Mouse (Mus musculus): Measurements from ENCODE around the gene Sdhc. TPM values are rescaled to one million over a fixed set of nuclear protein-coding genes. Genes with fewer than 3 reads are reported as not detected.

Sdhc gene
- polyA plus RNA-seq, 1 experiment from 2014 or later: 260 TPM

- WGBS: 47% methylated on average over 5 of the region's 5 CpGs
- Histone ChIP-seq H3K27me3 (replicated peaks; ENCODE audit: low read depth, poor library complexity, severe bottlenecking) (no peaks in the 10 kb centered on the region), H3K9me3 (no peaks in the 10 kb centered on the region), H3K4me3 (no peak overlapping the region), H3K4me1 (peaks cover 15% of the 10 kb centered on the region), H3K36me3 (replicated peaks) (peaks cover 4% of the 10 kb centered on the region; the same call in 1 of the 2 replicates), H3K27ac (replicated peaks) (no peak overlapping the region)
- no peak for DNase-seq (ENCODE audit: low spot score)
Observed at GRCm38 (mm10) chr1:171121839-171122238, 28.6 kb downstream of the Sdhc start.

GRCm38 (mm10) chr1:171120893-171121292, 29.5 kb downstream of the Sdhc start:
- Histone ChIP-seq H3K4me3 (no peak overlapping the region), H3K36me3 (replicated peaks) (no peaks in the 10 kb centered on the region), H3K27ac (replicated peaks) (no peak overlapping the region), H3K27me3 (replicated peaks; ENCODE audit: low read depth, poor library complexity, severe bottlenecking) (no peaks in the 10 kb centered on the region), H3K9me3 (no peaks in the 10 kb centered on the region), H3K4me1 (peaks cover 15% of the 10 kb centered on the region)
- 46% methylated on average over 3 of the region's 3 CpGs for whole genome bisulfite sequencing
- no peak for DNase-seq (ENCODE audit: low spot score)

GRCm38 (mm10) chr1:171119405-171119804, 31.0 kb downstream of the Sdhc start:
- no peak overlapping the region for H3K4me3 ChIP-seq
- 89% methylated on average over 14 of the region's 14 CpGs for WGBS
- no peak for DNase-seq (ENCODE audit: low spot score)

GRCm38 (mm10) chr1:171118996-171119395, 31.4 kb downstream of the Sdhc start:
- 91% methylated on average over 5 of the region's 5 CpGs for WGBS
- H3K27me3 ChIP-seq (replicated peaks; ENCODE audit: low read depth, poor library complexity, severe bottlenecking): no peaks in the 10 kb centered on the region

More at GRCm38 (mm10) chr1:171119405-171119804, 31.0 kb downstream of the Sdhc start:
- Histone ChIP-seq H3K4me1 (peaks cover 15% of the 10 kb centered on the region), H3K27ac (replicated peaks) (no peak overlapping the region), H3K27me3 (replicated peaks; ENCODE audit: low read depth, poor library complexity, severe bottlenecking) (no peaks in the 10 kb centered on the region), H3K9me3 (no peaks in the 10 kb centered on the region), H3K36me3 (replicated peaks) (no peaks in the 10 kb centered on the region)

GRCm38 (mm10) chr1:171118269-171118684, 32.1 kb downstream of the Sdhc start:
- 7% methylated on average over 4 of the region's 4 CpGs for whole genome bisulfite sequencing
- H3K4me3 ChIP-seq: no peak overlapping the region
- peaks cover 24% of the 10 kb centered on the region for H3K4me1 ChIP-seq
- no peaks in the 10 kb centered on the region for H3K36me3 ChIP-seq (replicated peaks)
- no peaks in the 10 kb centered on the region for H3K9me3 ChIP-seq
- peak; percentile 60 for DNase-seq (ENCODE audit: low spot score)
- no peaks in the 10 kb centered on the region for H3K27me3 ChIP-seq (replicated peaks; ENCODE audit: low read depth, poor library complexity, severe bottlenecking)
- H3K27ac ChIP-seq (replicated peaks): no peak overlapping the region

More at GRCm38 (mm10) chr1:171118996-171119395, 31.4 kb downstream of the Sdhc start:
- H3K27ac ChIP-seq (replicated peaks): no peak overlapping the region
- no peak for DNase-seq (ENCODE audit: low spot score)
- H3K36me3 ChIP-seq (replicated peaks): no peaks in the 10 kb centered on the region
- H3K9me3 ChIP-seq: no peaks in the 10 kb centered on the region
- H3K4me1 ChIP-seq: peaks cover 17% of the 10 kb centered on the region
- no peak overlapping the region for H3K4me3 ChIP-seq

- Histone ChIP-seq H3K9me3 (no peaks in the 10 kb centered on the region), H3K4me1 (peaks cover 15% of the 10 kb centered on the region), H3K27me3 (replicated peaks; ENCODE audit: low read depth, poor library complexity, severe bottlenecking) (no peaks in the 10 kb centered on the region), H3K36me3 (replicated peaks) (no peaks in the 10 kb centered on the region), H3K27ac (replicated peaks) (no peak overlapping the region), H3K4me3 (no peak overlapping the region)
- no peak for DNase-seq (ENCODE audit: low spot score)
- WGBS: 78% methylated on average over 4 of the region's 4 CpGs
Observed at GRCm38 (mm10) chr1:171116280-171116679, 34.1 kb downstream of the Sdhc start.

GRCm38 (mm10) chr1:171113873-171114299, 36.5 kb downstream of the Sdhc start, which contains the start of gene Cfap126:
TSS of gene Cfap126 (plus strand) at chr1:171113918.
- peaks cover 20% of the 10 kb centered on the region for H3K4me1 ChIP-seq
- DNase-seq (ENCODE audit: low spot score): peak; percentile 81
- WGBS: under 1% methylated on average over 24 of the region's 24 CpGs
- H3K9me3 ChIP-seq: no peaks in the 10 kb centered on the region
- H3K27ac ChIP-seq (replicated peaks): peak within 1 kb of the TSS; percentile 87
- peak within 1 kb of the TSS; percentile 68 for H3K4me3 ChIP-seq
- no peaks in the 10 kb centered on the region for H3K36me3 ChIP-seq (replicated peaks)
- H3K27me3 ChIP-seq (replicated peaks; ENCODE audit: low read depth, poor library complexity, severe bottlenecking): no peaks in the 10 kb centered on the region

GRCm38 (mm10) chr1:171112986-171113385, 37.4 kb downstream of the Sdhc start:
- no peaks in the 10 kb centered on the region for H3K9me3 ChIP-seq
- no peaks in the 10 kb centered on the region for H3K27me3 ChIP-seq (replicated peaks; ENCODE audit: low read depth, poor library complexity, severe bottlenecking)
- no peak overlapping the region for H3K4me3 ChIP-seq
- WGBS: 77% methylated on average over 4 of the region's 4 CpGs
- H3K27ac ChIP-seq (replicated peaks): no peak overlapping the region
- H3K4me1 ChIP-seq: peaks cover 20% of the 10 kb centered on the region
- no peaks in the 10 kb centered on the region for H3K36me3 ChIP-seq (replicated peaks)
- no peak for DNase-seq (ENCODE audit: low spot score)

GRCm38 (mm10) chr1:171111781-171112575, 38.4 kb downstream of the Sdhc start:
- 3% methylated on average over 15 of the region's 15 CpGs for WGBS
- peak overlapping the region; percentile 67 for H3K4me3 ChIP-seq
- H3K27ac ChIP-seq (replicated peaks): peak overlapping the region; percentile 69

GRCm38 (mm10) chr1:171111020-171111780, 39.2 kb downstream of the Sdhc start:
- WGBS: under 1% methylated on average over 38 of the region's 38 CpGs
- DNase-seq (ENCODE audit: low spot score): peak; percentile 95
- Histone ChIP-seq H3K9me3 (no peaks in the 10 kb centered on the region), H3K27me3 (replicated peaks; ENCODE audit: low read depth, poor library complexity, severe bottlenecking) (no peaks in the 10 kb centered on the region), H3K4me1 (peaks cover 20% of the 10 kb centered on the region), H3K4me3 (peak overlapping the region; percentile 67), H3K27ac (replicated peaks) (peak overlapping the region; percentile 86), H3K36me3 (replicated peaks) (no peaks in the 10 kb centered on the region)

More at GRCm38 (mm10) chr1:171111781-171112575, 38.4 kb downstream of the Sdhc start:
- peak; percentile 73 for DNase-seq (ENCODE audit: low spot score)
- no peaks in the 10 kb centered on the region for H3K9me3 ChIP-seq
- no peaks in the 10 kb centered on the region for H3K36me3 ChIP-seq (replicated peaks)
- peaks cover 20% of the 10 kb centered on the region for H3K4me1 ChIP-seq
- no peaks in the 10 kb centered on the region for H3K27me3 ChIP-seq (replicated peaks; ENCODE audit: low read depth, poor library complexity, severe bottlenecking)

- DNase-seq (ENCODE audit: low spot score): peak; percentile 70
- H3K4me3 ChIP-seq: peak overlapping the region; percentile 67
Observed at GRCm38 (mm10) chr1:171110659-171111019, 39.8 kb downstream of the Sdhc start.

GRCm38 (mm10) chr1:171109620-171110019, 40.8 kb downstream of the Sdhc start:
- no peaks in the 10 kb centered on the region for H3K27me3 ChIP-seq (replicated peaks; ENCODE audit: low read depth, poor library complexity, severe bottlenecking)
- H3K4me1 ChIP-seq: peaks cover 20% of the 10 kb centered on the region
- 0 out of 2 replicates have a peak overlapping the region, but pooled peaks have one; percentile 67 for H3K4me3 ChIP-seq
- DNase-seq (ENCODE audit: low spot score): no peak
- 32% methylated on average over 9 of the region's 9 CpGs for WGBS
- H3K27ac ChIP-seq (replicated peaks): no peak overlapping the region
- no peaks in the 10 kb centered on the region for H3K9me3 ChIP-seq
- no peaks in the 10 kb centered on the region for H3K36me3 ChIP-seq (replicated peaks)

More at GRCm38 (mm10) chr1:171110659-171111019, 39.8 kb downstream of the Sdhc start:
- Histone ChIP-seq H3K9me3 (no peaks in the 10 kb centered on the region), H3K27me3 (replicated peaks; ENCODE audit: low read depth, poor library complexity, severe bottlenecking) (no peaks in the 10 kb centered on the region), H3K4me1 (peaks cover 20% of the 10 kb centered on the region), H3K36me3 (replicated peaks) (no peaks in the 10 kb centered on the region), H3K27ac (replicated peaks) (peak overlapping the region; percentile 86)
- 10% methylated on average over 15 of the region's 15 CpGs for WGBS
